Mouse (Mus musculus) right cerebral cortex, postnatal 10 days (tissue): ENCODE measurements around the gene Gm19402.

Experiments used
- DNase-seq, 2 experiments: peaks; one replicate each; pipeline ENCODE4 v3.0.0; 2021; ENCODE audit warnings: low spot score in 2 of 2

Gm19402 gene

DNA sequence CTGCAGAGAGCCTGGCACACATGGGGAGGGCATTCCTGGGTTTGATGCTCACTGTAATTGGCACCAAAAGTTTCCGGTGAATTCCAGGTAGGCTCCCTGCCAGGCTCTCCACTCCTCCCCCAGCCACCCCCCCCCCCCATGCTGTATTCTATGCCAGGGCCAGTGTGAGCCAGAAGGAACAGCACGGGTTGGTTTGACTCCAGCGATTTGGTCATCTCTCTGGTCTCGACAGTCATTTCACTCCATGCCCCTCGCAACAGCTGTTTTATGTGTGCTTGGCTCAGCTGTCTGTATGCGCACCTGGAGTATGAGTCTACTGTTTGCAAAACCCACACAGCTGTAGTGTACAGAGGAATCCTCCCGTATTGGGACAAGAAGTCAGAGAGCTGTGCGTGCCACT is 24.2 kb downstream of the Gm19402 start:
- DNase-seq, result no peak

DNA sequence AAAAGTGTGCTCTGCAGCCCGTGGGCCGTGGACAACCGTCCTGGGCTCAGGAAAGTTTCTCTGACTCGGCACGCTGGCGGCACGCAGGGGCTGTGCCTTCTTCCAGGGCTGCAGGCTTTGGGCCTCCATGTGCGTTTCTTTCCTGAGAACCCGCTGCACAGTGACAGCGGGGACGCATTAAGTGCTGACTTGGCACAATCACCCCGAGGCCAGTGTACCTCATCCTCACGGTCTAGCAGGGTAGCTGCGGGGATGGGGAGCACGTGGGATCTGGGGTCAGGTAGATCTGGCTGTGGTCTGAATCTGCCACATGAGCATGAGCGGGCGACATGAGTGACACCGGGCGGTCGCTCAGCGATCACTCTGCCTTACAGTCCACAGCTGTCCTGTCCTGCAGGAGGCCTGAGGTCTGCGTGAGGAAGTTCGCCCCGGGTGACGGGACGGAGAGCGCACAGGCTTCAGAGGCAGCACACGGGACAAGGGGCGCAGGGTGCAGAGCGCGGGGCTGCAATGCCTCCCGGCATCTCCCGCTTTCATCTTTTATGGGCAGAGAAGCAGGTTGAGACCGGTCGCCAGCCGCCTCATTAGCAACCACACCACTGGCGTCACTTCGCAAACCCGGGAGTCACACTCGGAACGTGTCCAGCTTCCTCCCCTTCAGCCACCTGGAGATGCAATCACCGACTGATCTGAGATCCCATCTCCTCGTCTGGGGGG is 26.4 kb downstream of the Gm19402 start:
- DNase-seq, result no peak

DNA sequence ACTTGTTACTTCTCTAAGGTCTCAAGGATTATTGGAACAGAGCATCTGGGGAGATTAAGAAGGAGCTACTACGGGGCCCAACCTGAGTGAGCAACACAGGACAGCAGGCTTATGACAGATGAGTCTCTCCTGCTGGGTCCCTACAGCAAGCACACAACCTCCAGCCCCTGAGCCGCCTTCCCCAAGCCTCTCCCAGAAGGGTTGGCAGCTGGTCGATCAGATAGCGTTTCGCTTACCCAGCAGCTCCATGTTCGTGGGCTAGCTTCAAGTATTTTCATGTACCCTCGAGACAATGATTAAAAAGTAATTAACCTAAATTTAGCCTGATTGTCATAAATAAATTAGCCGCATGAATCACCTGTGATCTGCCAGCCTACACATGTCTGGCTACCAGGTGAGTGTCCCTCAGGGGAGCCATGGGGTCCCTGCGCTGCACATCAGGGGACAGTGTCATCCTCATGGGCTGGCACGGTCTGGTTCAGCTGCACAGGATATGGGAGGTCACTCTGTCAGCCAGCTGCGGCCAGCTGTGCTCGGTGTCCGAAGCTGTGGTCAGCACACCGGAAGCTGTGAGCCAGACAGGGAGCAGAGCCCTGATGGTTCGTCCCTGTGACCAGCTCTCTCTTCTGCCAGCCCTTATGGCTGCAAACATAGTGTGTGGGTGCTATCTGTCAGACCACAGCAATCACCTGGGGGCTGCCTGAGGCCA is 32.1 kb downstream of the Gm19402 start:
- DNase-seq, result no peak

DNA sequence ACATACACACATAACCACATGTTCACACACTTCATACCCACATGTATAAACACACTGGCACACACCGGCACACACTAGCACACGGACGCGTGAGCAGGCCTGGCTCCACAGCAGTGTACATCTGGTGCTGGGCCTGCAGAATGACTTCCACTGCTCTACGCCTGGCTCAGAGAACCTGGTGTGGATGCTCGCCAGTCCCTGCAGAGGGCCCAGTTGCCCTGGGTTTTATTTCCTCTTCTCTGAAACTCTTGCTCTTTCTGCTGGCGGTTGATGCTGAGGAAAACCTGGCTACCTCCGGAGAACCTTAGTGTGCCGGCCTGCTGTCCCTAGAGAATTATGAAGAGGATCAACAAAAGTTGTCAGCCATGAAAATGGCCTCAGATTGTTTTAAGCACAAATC is 38.5 kb downstream of the Gm19402 start:
- DNase-seq, result no peak

DNA sequence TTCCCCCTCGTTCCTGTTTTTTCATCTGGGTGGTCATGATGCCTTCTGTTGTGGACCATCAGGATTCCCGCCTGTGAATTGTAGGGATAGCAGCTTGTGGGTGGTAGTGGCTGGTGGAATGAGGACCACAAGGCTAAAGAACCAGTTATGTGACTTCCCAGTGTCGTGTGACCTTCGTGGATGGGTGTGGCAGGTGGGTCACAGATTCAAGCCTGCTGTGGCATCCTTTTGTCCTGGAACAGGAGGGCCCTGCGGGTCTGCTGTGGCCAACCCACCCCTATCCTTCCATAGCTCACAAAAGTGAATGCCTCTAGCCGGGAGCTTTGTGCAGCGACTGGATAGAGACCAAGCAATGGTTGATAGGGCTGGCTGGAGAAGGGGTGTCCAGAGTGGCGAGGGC is 42.7 kb downstream of the Gm19402 start:
- no peak for DNase-seq

DNA sequence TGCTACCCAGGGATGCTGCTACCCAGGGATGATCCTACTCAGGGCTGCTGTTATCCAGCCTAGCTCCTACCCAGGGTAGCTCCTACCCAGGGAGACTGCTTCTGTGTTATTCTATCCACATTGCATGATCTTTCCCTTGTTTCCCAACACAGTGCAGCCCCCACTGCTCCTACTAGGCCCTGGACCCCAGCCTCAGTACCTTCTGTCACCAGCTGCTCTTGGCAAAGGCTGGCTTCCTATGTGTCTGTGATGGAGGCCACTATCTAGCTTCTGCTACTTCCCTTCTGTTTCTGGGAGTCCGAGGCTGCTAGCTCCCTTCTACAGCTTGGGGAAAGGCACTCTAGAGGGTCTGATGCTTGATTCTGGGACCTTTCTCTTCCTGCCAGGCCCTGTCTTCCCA is 43.1 kb downstream of the Gm19402 start:
- DNase-seq, result no peak

DNA sequence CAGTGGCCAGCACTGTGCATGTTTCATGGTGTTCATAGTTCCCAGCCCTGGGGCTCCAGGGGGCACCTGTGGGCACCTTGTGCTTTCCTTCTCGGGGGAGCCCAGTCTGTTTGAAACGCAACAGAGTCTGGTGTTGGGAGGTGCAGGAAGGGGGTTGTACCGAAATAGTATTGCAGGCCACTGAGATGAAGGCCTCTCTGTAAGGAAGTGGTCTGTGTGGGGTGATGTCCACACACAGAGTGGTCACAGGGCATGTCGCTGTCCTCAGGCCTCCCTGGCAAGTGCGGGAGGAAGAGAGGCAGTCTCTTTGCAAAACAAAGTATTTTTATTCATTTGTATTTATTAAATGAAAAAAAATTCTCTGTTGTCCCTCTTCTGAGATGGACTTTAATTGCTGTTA is 45.0 kb downstream of the Gm19402 start:
- DNase-seq, result no peak

DNA sequence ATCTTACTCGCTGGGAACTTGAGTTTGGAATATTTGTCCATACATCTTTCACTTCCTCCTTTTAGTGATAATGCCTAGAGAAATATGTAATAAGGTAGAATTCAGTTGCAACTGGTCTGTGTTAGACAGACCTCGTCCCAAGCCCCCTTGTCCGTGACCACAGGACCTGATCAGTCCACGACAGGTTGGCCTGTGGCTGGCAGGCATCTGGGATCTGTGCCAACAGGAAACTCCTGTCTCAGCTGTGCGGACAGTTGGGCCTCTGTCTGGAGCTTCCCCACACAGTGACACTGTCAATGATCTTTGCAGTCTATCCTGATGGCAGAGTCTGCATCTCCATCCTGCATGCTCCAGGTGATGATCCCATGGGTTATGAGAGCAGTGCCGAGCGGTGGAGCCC is 47.4 kb downstream of the Gm19402 start:
- no peak for DNase-seq
